Mouse (Mus musculus): ENCODE measurements around the gene Pald1. TPM values are rescaled to one million over a fixed set of nuclear protein-coding genes. Genes with fewer than 3 reads are reported as not detected.

Pald1 gene
- polyA plus RNA-seq, 1 experiment from 2014 or later = 16.9 TPM

DNA sequence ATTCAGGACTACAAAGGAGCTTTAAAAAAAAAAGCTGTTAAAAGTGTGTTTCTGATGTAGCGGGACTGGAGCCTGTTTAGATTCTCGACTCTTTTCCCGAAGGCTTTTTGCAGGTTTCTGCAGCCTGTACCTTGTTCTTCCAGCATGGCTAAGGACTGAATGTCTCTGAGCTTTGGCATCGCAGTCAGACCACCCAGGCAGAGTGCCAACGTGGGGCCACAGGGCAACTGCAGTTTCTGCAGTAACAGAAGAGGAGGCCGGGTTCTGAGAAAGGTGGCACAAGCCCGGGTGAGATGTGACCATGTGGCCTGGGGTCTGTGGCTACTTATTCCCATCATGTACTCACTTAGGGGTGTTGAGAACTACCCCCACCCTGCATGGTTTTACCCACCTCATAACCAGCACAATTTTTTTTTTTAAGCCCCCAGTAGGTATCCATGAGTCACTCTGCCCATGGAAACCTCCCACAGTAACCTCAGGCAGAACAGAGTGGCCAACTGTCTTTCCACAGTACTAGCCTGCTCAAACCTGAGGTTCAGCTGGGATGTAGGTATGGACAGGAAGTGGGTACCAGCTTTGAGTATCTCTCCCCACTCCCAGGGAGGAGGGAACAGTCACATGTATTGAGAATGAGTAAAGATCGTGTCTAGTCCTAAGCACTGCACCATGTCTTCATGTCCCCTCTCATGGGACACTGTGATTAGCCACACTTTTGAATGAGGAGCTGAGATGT is 86.5 kb downstream of the Pald1 start:
- no peaks in the 10 kb centered on the region for H3K36me3 ChIP-seq
- no peak for ATAC-seq (ENCODE audit: insufficient read depth, low FRiP score, low read depth)
- H3K9ac ChIP-seq = no peak overlapping the region
- no peaks in the 10 kb centered on the region for H3K27me3 ChIP-seq (replicated peaks)
- no peaks in the 10 kb centered on the region for H3K9me3 ChIP-seq
- H3K4me3 ChIP-seq (replicated peaks) = no peak overlapping the region
- 72% methylated on average over 8 of the region's 8 CpGs for WGBS
- no peak overlapping the region for H3K4me2 ChIP-seq
- no peaks in the 10 kb centered on the region for H3K4me1 ChIP-seq
- no peak overlapping the region for H3K27ac ChIP-seq

- 62% methylated on average over 8 of the region's 8 CpGs for WGBS
- H3K27ac ChIP-seq = no peak overlapping the region
- no peaks in the 10 kb centered on the region for H3K4me1 ChIP-seq
These were observed 89.1 kb downstream of the Pald1 start for GRCm38 (mm10) chr10:61294242-61294641.

GRCm38 (mm10) chr10:61290479-61290878 is 92.9 kb downstream of the Pald1 start:
- Histone ChIP-seq H3K27me3 (replicated peaks) (no peaks in the 10 kb centered on the region), H3K4me3 (replicated peaks) (no peak overlapping the region), H3K9ac (no peak overlapping the region), H3K36me3 (no peaks in the 10 kb centered on the region), H3K27ac (no peak overlapping the region), H3K4me1 (peaks cover 9% of the 10 kb centered on the region), H3K9me3 (no peaks in the 10 kb centered on the region), H3K4me2 (no peak overlapping the region)
- WGBS = 67% methylated on average over 2 of the region's 2 CpGs
- no peak for ATAC-seq (ENCODE audit: insufficient read depth, low FRiP score, low read depth)

More at GRCm38 (mm10) chr10:61294242-61294641, 89.1 kb downstream of the Pald1 start:
- H3K9ac ChIP-seq = no peak overlapping the region
- no peak overlapping the region for H3K4me3 ChIP-seq (replicated peaks)
- H3K27me3 ChIP-seq (replicated peaks) = no peaks in the 10 kb centered on the region
- no peaks in the 10 kb centered on the region for H3K36me3 ChIP-seq
- no peak overlapping the region for H3K4me2 ChIP-seq
- H3K9me3 ChIP-seq = no peaks in the 10 kb centered on the region
- no peak for ATAC-seq (ENCODE audit: insufficient read depth, low FRiP score, low read depth)

- no peak overlapping the region for H3K9ac ChIP-seq
- no peaks in the 10 kb centered on the region for H3K27me3 ChIP-seq (replicated peaks)
- H3K9me3 ChIP-seq = no peaks in the 10 kb centered on the region
- H3K27ac ChIP-seq = no peak overlapping the region
- 55% methylated on average over 2 of the region's 2 CpGs for WGBS
- ATAC-seq (ENCODE audit: insufficient read depth, low FRiP score, low read depth) = no peak
- H3K36me3 ChIP-seq = no peaks in the 10 kb centered on the region
- no peak overlapping the region for H3K4me2 ChIP-seq
- peaks cover 12% of the 10 kb centered on the region for H3K4me1 ChIP-seq
- no peak overlapping the region for H3K4me3 ChIP-seq (replicated peaks)
These were observed 93.3 kb downstream of the Pald1 start for GRCm38 (mm10) chr10:61290016-61290415.

DNA sequence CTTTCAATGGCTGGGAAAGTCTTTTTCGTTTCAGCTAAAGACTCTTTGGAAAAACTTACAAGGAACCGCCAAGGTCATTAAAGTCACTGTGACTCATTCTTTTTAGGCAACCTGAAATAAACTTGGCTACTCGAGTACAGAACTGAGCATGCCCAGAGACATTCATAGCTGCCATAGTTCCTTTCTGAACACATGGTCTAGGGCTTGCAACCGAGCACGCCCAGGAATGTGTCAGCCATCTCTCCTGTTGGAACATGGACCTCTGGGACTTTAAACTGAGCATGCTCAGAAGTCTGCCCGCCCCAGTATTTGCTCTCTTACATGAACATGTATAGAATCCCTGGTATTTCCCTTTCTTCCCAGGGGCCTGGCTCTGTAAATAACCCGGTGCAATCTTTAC is 97.1 kb downstream of the Pald1 start:
- Histone ChIP-seq H3K4me1 (peaks cover 13% of the 10 kb centered on the region), H3K4me2 (no peak overlapping the region), H3K9me3 (no peaks in the 10 kb centered on the region), H3K27ac (peak overlapping the region; percentile 40; the same call in 1 of the 2 replicates), H3K36me3 (no peaks in the 10 kb centered on the region), H3K9ac (no peak overlapping the region), H3K27me3 (replicated peaks) (no peaks in the 10 kb centered on the region), H3K4me3 (replicated peaks) (no peak overlapping the region)
- ATAC-seq (ENCODE audit: insufficient read depth, low FRiP score, low read depth) = peak; percentile 65; the same call in 1 of the 2 replicates
- WGBS = 49% methylated on average over 7 of the region's 7 CpGs

DNA sequence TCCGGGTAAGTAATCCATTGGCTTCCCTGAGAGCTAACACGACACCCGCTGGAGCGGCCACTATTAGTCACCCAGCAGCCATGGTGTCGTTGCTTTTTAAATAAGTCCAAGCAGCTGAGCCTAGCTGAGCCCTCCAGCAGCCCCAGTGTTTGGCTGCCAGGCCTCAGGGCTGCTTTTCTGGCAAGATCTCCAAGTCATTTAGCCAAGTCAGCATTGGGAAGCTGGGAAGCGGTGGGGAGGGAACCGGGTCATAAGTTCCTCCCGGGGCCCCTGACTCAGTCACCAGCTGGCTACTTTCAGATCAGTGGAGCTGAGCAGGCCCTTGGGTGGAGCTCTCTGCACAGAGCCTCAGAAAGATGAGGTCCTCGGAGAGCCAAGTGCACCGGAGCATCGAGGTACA is 98.1 kb downstream of the Pald1 start:
- WGBS = 60% methylated on average over 11 of the region's 11 CpGs
- Histone ChIP-seq H3K9me3 (no peaks in the 10 kb centered on the region), H3K27ac (peak overlapping the region; percentile 44; the same call in 1 of the 2 replicates), H3K36me3 (no peaks in the 10 kb centered on the region), H3K4me2 (no peak overlapping the region), H3K9ac (no peak overlapping the region), H3K4me3 (replicated peaks) (no peak overlapping the region), H3K27me3 (replicated peaks) (no peaks in the 10 kb centered on the region), H3K4me1 (peaks cover 13% of the 10 kb centered on the region)
- ATAC-seq (ENCODE audit: insufficient read depth, low FRiP score, low read depth) = peak; percentile 58; the same call in 1 of the 2 replicates

DNA sequence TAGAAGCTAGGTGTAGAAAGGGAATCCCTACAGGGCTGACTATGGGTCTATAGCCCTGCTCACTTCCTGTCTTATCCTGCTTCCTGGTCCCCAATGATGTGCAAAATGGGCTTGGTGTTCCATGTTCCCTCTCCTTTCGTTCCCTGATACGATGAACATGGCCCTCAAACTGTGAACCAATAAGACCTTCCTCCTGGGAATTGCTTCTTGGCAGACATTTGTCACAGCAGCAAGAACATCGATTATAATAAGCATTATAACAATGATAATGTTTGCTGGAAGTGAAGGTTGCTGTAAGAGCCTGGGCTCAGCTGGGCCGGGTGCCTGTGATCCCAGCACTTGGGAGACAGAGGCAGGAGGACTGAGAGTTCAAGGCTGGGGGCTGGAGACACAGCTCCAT is 99.0 kb downstream of the Pald1 start:
- no peak overlapping the region for H3K9ac ChIP-seq
- no peaks in the 10 kb centered on the region for H3K36me3 ChIP-seq
- no peaks in the 10 kb centered on the region for H3K27me3 ChIP-seq (replicated peaks)
- no peaks in the 10 kb centered on the region for H3K9me3 ChIP-seq
- no peak for ATAC-seq (ENCODE audit: insufficient read depth, low FRiP score, low read depth)
- WGBS = 85% methylated on average over 4 of the region's 4 CpGs
- H3K4me1 ChIP-seq = peaks cover 13% of the 10 kb centered on the region
- no peak overlapping the region for H3K27ac ChIP-seq
- no peak overlapping the region for H3K4me3 ChIP-seq (replicated peaks)
- no peak overlapping the region for H3K4me2 ChIP-seq

- Histone ChIP-seq H3K4me2 (no peak overlapping the region), H3K36me3 (no peaks in the 10 kb centered on the region), H3K9me3 (no peaks in the 10 kb centered on the region), H3K4me3 (replicated peaks) (no peak overlapping the region), H3K4me1 (peaks cover 10% of the 10 kb centered on the region), H3K9ac (no peak overlapping the region), H3K27me3 (replicated peaks) (no peaks in the 10 kb centered on the region), H3K27ac (no peak overlapping the region)
- no peak for ATAC-seq (ENCODE audit: insufficient read depth, low FRiP score, low read depth)
- WGBS = 66% methylated on average over 5 of the region's 5 CpGs
These were observed 102.2 kb downstream of the Pald1 start for GRCm38 (mm10) chr10:61281115-61281514.

GRCm38 (mm10) chr10:61277918-61278674 is 105.2 kb downstream of the Pald1 start:
- peaks cover 5% of the 10 kb centered on the region; the same call in 1 of the 2 replicates for H3K27me3 ChIP-seq (replicated peaks)
- no peak overlapping the region for H3K27ac ChIP-seq
- H3K4me2 ChIP-seq = no peak overlapping the region
- H3K9ac ChIP-seq = no peak overlapping the region
- H3K36me3 ChIP-seq = no peaks in the 10 kb centered on the region
- no peak overlapping the region for H3K4me3 ChIP-seq (replicated peaks)
- H3K9me3 ChIP-seq = no peaks in the 10 kb centered on the region
- ATAC-seq (ENCODE audit: insufficient read depth, low FRiP score, low read depth) = no peak
- WGBS = 50% methylated on average over 14 of the region's 14 CpGs
- H3K4me1 ChIP-seq = 0 out of 2 replicates have a peak, but pooled peaks cover 4% of the 10 kb centered on the region

GRCm38 (mm10) chr10:61277051-61277450 is 106.3 kb downstream of the Pald1 start:
- no peaks in the 10 kb centered on the region for H3K9me3 ChIP-seq
- no peak overlapping the region for H3K27ac ChIP-seq
- peaks cover 10% of the 10 kb centered on the region; the same call in 1 of the 2 replicates for H3K27me3 ChIP-seq (replicated peaks)
- H3K36me3 ChIP-seq = no peaks in the 10 kb centered on the region
- H3K4me3 ChIP-seq (replicated peaks) = no peak overlapping the region
- WGBS = 92% methylated on average over 6 of the region's 6 CpGs
- no peak for ATAC-seq (ENCODE audit: insufficient read depth, low FRiP score, low read depth)
- H3K4me1 ChIP-seq = peaks cover 13% of the 10 kb centered on the region; the same call in 1 of the 2 replicates
- H3K9ac ChIP-seq = no peak overlapping the region
- no peak overlapping the region for H3K4me2 ChIP-seq

DNA sequence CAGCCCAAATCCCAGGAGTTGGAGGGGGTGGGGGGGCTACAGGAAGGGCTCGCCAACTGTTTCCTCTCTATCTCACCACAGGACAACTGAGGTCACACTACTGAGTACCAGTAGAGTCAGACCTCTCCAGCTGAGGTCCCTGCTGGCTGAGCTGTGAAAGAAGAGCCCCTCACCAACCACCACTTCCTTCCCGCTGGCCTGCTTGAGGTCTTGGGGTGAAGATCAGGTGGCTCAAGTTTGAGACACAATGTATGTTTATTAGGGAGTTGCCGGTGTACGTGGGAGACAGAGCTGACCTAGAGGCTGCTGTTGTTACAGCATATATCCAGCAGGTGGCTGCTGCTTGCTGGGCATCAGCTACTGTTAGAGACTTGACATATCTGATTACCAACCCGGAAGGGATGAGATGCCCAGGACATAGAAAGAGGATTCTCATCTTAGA is 107.6 kb downstream of the Pald1 start:
- 2% methylated on average over 5 of the region's 5 CpGs for WGBS
- ATAC-seq (ENCODE audit: insufficient read depth, low FRiP score, low read depth) = peak; percentile 16; the same call in 1 of the 2 replicates

GRCm38 (mm10) chr10:61274532-61274931 is 108.8 kb downstream of the Pald1 start:
- Histone ChIP-seq H3K4me3 (replicated peaks) (no peak overlapping the region), H3K36me3 (no peaks in the 10 kb centered on the region), H3K4me2 (no peak overlapping the region), H3K27ac (no peak overlapping the region), H3K4me1 (peaks cover 13% of the 10 kb centered on the region; the same call in 1 of the 2 replicates), H3K9ac (no peak overlapping the region), H3K9me3 (no peaks in the 10 kb centered on the region), H3K27me3 (replicated peaks) (peaks cover 10% of the 10 kb centered on the region; the same call in 1 of the 2 replicates)
- WGBS = 51% methylated on average over 2 of the region's 2 CpGs
- ATAC-seq (ENCODE audit: insufficient read depth, low FRiP score, low read depth) = no peak

More for the DNA sequence above, 107.6 kb downstream of the Pald1 start:
- Histone ChIP-seq H3K4me2 (no peak overlapping the region), H3K4me1 (peaks cover 13% of the 10 kb centered on the region; the same call in 1 of the 2 replicates), H3K27me3 (replicated peaks) (peaks cover 10% of the 10 kb centered on the region; the same call in 1 of the 2 replicates), H3K9me3 (no peaks in the 10 kb centered on the region), H3K27ac (no peak overlapping the region), H3K9ac (no peak overlapping the region), H3K4me3 (replicated peaks) (no peak overlapping the region), H3K36me3 (no peaks in the 10 kb centered on the region)
